Mouse (Mus musculus): ENCODE measurements around the gene Sri.

The Sri gene

DNA sequence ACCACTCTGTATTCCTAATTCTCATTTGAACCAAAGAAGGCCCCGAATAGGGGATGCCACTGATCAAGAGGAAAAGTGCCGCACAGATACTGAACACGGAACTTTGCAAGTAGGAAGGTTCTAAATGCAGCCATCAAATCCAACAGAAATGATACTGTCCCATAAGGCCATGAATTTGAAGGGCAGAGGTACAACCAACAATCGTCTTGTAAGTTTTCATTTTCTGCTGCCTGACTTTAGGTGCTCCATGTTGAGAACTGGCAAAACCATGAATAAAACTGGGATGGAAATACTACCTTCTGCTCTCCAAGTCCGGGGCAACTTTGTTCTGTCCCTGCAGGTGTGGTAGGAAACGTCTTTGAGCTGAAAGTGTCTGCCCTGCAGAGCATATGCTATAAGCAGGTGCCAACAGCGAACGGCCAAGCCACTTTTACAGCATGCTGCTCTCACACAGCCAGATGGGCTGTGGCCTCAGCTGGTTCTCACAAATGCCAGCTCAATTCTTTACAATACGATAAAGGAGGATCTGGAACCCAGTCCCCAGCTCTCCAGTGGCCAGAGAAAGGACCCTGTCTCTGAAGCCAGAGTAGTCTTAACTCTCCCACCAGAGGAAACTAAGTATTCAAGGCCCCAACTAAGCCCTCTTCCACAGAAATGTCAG lies 28.2 kb downstream of the Sri start:
- no peaks in the 10 kb centered on the region for H3K27me3 ChIP-seq (ENCODE audit: control insufficient read depth, insufficient read depth, low read length, poor library complexity, severe bottlenecking)
- no peak for DNase-seq (ENCODE audit: low read depth, low spot score)
- peaks cover 3% of the 10 kb centered on the region; the same call in 1 of the 2 replicates for H3K36me3 ChIP-seq (ENCODE audit: control insufficient read depth, insufficient read depth, low read length, poor library complexity, severe bottlenecking)

DNA sequence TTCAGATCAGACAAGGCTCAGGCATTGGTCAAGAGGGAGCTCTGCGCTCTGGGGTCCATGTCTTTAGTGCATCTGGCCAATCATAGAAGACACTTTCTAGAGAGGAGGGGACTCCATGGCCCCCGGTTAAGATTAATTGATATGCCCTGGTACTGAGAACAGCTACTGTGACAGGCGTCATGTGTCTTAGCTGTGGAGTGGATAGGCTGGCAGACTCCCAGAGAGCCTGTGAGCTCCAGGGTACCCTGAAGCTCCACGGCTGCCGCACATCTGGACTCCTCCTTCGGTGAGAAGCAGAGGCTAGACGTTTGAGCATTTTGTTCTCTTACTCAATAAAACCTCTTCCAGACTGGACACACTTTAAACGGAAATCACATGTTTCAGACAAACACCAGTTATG lies 31.6 kb downstream of the Sri start:
- Histone ChIP-seq H3K36me3 (ENCODE audit: control insufficient read depth, insufficient read depth, low read length, poor library complexity, severe bottlenecking) (peaks cover 3% of the 10 kb centered on the region; the same call in 1 of the 2 replicates), H3K27me3 (ENCODE audit: control insufficient read depth, insufficient read depth, low read length, poor library complexity, severe bottlenecking) (no peaks in the 10 kb centered on the region)
- no peak for DNase-seq (ENCODE audit: low read depth, low spot score)

DNA sequence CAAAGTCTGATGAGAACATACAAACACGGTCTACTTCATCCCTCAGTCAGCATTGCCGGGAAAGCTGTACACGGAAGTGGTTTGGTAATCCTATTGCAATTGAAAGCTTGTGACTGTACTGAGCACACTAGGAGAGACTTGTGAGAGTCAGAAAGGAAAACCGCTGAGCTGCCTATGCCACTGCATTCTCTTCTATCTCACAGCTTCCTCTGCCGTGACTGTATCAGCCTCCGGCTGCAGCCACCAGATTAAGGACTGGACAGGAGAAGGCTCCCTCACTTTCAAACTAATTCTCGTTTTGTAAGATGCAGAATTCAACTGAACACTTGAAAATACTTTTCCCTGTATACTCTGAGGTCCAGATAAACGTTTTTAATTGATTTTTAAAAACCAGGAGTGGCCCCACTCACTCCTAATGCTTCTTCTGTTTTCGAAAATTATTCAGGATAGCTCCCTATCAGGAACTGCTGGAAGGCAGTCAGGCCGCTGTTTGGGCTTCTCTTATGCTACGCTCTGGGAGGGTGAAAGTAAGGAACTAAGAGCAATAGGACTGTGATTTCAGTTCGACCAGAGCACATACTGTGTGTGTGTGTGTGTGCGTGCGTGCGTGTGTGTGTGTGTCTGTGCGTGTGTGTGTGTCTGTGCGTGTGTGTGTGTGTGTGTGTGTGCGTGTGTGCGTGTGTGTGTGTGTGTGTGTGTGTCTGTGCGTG lies 37.1 kb downstream of the Sri start:
- no peaks in the 10 kb centered on the region for H3K36me3 ChIP-seq (ENCODE audit: control insufficient read depth, insufficient read depth, low read length, poor library complexity, severe bottlenecking)
- no peak for DNase-seq (ENCODE audit: low read depth, low spot score)
- no peaks in the 10 kb centered on the region for H3K27me3 ChIP-seq (ENCODE audit: control insufficient read depth, insufficient read depth, low read length, poor library complexity, severe bottlenecking)

DNA sequence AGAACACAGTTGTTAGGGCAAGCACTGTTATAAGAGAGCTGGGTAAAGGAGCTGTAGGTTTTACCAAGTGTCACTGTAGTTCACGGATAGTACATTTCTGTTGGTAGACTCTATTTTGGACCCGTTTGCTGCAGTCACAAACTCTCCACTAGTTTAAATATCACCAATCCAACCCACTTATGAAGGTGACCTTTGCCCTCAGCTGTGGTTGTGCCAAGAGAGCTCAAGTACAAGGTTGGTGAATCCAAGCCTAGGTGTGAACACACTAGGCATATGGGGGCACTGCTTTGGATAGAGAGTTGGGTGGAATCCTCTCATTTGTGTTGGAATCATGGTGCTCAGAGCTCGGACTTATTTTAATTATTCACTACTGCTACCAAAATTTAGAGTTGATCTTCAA lies 39.8 kb downstream of the Sri start:
- Histone ChIP-seq H3K27me3 (ENCODE audit: control insufficient read depth, insufficient read depth, low read length, poor library complexity, severe bottlenecking) (no peaks in the 10 kb centered on the region), H3K36me3 (ENCODE audit: control insufficient read depth, insufficient read depth, low read length, poor library complexity, severe bottlenecking) (no peaks in the 10 kb centered on the region)
- no peak for DNase-seq (ENCODE audit: low read depth, low spot score)

DNA sequence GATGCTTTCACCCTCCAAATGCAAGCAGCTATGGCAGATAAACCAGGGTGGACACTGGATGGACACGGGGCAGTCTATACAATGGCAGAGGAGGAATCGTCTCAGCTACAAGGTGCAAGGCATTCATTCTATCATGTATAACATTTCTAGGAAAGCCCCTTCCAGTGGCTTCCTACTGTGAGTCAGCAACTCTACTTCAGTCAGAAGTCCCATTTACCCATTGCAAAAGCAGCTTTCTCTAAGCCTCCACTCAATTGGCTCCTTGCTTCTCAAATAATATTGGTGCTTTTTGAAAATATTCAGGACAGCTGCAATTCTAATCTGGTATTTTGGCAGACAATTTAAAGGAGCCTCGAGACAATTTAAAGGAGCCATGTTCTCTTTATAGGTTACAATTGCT lies 42.3 kb downstream of the Sri start:
- DNase-seq (ENCODE audit: low read depth, low spot score), result no peak
- Histone ChIP-seq H3K36me3 (ENCODE audit: control insufficient read depth, insufficient read depth, low read length, poor library complexity, severe bottlenecking) (no peaks in the 10 kb centered on the region), H3K27me3 (ENCODE audit: control insufficient read depth, insufficient read depth, low read length, poor library complexity, severe bottlenecking) (no peaks in the 10 kb centered on the region)

DNA sequence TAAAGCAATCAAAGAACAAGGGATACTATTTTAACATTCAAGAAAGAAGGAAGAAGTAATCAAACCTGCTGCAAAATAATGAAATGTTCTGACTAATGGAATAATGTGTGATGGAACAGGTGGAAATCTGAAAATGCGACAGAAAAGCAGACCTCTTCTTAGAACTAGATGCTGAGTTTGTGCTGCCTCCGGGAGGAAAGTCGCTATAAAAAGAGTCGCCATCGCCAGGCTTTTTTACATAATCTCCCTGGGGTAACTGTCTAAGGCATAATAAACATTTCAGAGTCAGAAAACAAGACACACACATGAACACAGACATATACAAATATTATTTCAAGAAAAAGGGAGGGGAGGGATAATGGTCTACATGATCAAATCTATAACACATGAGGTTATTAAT lies 49.0 kb downstream of the Sri start:
- Histone ChIP-seq H3K36me3 (ENCODE audit: control insufficient read depth, insufficient read depth, low read length, poor library complexity, severe bottlenecking) (no peaks in the 10 kb centered on the region), H3K27me3 (ENCODE audit: control insufficient read depth, insufficient read depth, low read length, poor library complexity, severe bottlenecking) (no peaks in the 10 kb centered on the region)
- no peak for DNase-seq (ENCODE audit: low read depth, low spot score)

DNA sequence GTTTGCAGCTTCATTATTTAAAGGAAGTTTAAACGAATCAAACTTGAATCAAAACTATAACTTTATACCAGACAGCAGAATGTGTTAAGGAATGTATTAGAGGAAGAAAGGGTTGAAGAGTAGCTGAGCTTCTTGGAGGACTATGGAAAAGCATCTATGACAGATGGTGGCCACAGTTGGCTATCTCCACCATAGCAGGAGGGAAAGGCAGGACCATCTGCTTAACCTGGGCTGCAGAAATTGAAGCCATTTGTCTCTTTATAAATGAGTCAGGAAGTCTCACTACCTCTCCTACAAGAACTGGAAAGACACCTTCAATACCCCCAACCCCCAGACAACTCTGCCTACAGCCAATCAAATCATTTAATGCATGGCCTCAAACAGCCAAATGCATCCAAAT lies 49.8 kb downstream of the Sri start:
- H3K27me3 ChIP-seq (ENCODE audit: control insufficient read depth, insufficient read depth, low read length, poor library complexity, severe bottlenecking), result no peaks in the 10 kb centered on the region
- DNase-seq (ENCODE audit: low read depth, low spot score), result no peak
- no peaks in the 10 kb centered on the region for H3K36me3 ChIP-seq (ENCODE audit: control insufficient read depth, insufficient read depth, low read length, poor library complexity, severe bottlenecking)

DNA sequence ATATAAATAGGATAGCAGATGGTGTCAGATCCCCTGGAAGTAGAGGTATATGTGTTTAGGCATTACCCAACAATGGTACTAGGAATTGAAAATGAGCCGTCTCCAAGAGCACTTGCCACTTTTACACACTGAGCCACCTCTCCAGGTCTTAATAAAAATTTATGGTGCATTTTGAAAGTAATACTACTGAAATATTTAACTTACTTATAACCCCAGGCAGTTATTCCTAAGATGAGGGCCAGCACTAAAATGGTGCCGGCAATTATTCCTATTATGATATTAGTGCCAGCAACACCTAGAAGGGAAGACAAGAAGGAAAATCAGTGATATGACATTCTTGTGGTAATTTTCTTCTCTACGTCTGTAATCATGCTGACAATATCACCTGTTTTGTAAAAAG lies 65.8 kb downstream of the Sri start:
- Histone ChIP-seq H3K27me3 (ENCODE audit: control insufficient read depth, insufficient read depth, low read length, poor library complexity, severe bottlenecking) (no peaks in the 10 kb centered on the region), H3K36me3 (ENCODE audit: control insufficient read depth, insufficient read depth, low read length, poor library complexity, severe bottlenecking) (no peaks in the 10 kb centered on the region)
- no peak for DNase-seq (ENCODE audit: low read depth, low spot score)

DNA sequence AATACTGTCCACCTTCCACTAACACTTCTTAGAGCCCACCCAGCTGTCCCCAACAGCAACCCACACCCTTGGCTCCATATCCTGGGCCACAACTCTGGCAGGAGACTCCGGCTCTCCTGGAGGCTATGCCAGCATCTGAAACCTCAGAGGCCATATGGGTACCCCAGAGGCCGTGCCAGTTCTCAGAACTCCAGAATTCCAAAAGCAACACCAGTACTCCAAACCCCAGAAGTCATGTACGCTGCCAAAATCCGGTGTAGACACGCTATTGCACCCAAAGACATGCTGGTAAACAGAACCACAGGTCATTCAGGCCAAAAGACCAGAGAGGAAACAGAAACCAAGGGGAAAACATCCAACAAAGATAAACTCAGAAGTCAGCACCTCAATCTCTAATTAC lies 66.4 kb downstream of the Sri start:
- Histone ChIP-seq H3K27me3 (ENCODE audit: control insufficient read depth, insufficient read depth, low read length, poor library complexity, severe bottlenecking) (no peaks in the 10 kb centered on the region), H3K36me3 (ENCODE audit: control insufficient read depth, insufficient read depth, low read length, poor library complexity, severe bottlenecking) (no peaks in the 10 kb centered on the region)
- DNase-seq (ENCODE audit: low read depth, low spot score), result no peak

DNA sequence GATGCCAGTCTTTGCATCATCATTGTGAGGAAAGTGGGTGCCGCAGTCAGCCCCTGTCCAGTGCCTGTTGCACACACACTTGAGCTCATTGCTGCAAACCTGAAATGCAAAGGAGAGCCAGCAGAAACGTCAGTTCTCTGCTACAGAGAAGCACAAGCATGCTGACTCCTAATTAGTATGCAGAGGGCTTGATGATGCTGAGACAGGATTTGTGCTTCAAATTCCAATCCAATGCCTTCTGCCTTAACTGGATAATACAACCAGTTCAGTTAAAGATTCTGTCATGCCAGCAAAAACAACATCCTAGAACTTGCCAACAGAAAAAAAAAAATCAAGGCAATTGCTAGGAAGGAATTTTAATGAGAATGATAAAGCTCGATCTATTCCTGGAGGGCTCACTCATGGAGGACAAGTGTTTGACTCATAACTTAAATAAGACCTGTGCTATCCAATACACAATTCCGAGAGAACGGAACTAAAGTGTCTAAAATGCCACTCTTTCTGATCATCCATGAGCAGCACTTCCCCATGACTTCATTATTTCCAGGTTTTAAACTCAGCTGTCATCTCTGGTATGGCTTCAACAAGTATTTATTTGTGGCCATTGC lies 70.8 kb downstream of the Sri start:
- Histone ChIP-seq H3K27me3 (ENCODE audit: control insufficient read depth, insufficient read depth, low read length, poor library complexity, severe bottlenecking) (no peaks in the 10 kb centered on the region), H3K36me3 (ENCODE audit: control insufficient read depth, insufficient read depth, low read length, poor library complexity, severe bottlenecking) (no peaks in the 10 kb centered on the region)
- no peak for DNase-seq (ENCODE audit: low read depth, low spot score)

Data from splenic B cell, adult 2 months (primary cell).